Mouse (Mus musculus): Measurements from ENCODE around the gene Aacs. TPM values are rescaled to one million over a fixed set of nuclear protein-coding genes. Genes with fewer than 3 reads are reported as not detected.

Aacs gene
- total and polyA plus RNA-seq, 2 experiments from 2014 or later, result 4.8 to 13.9 TPM

DNA sequence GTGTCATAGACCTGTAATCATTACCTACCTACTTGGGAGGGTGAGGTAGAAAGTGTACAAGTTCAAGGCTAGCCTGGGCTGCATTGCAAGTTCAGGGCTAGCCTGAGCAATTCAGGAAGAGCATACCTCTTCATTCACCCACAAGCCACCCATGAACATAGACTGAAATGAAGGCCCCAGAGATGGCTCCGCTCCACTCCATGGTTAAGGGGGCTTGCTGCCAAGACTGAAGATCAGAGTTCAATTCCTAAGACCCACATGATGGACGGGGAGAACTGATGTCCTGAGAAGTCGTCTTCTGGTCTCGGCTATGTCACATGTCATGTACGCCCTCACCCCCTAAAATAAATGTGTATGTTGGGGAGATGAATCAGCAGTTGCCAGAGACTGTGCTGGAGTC, 9.1 kb upstream of the Aacs start:
- no peaks in the 10 kb centered on the region for H3K36me3 ChIP-seq (replicated peaks; ENCODE audit: control insufficient read depth, insufficient read depth, low read length)
- no peak overlapping the region for H3K4me2 ChIP-seq (ENCODE audit: low read depth, low read length)
- TF ChIP-seq CTCF (IDR thresholded peaks at IDR 0.05; ENCODE audit: low read depth) (no peak), EP300 (IDR thresholded peaks at IDR 0.05; ENCODE audit: low read depth) (no peak)
- ATAC-seq (ENCODE audit: insufficient read depth, low read depth) (no peak), DNase-seq (ENCODE audit: low spot score) (no peak)
- no peaks in the 10 kb centered on the region for H3K9me3 ChIP-seq (replicated peaks; ENCODE audit: control insufficient read depth, low read length)
- H3K4me1 ChIP-seq (ENCODE audit: control insufficient read depth, insufficient read depth), result 0 out of 2 replicates have a peak, but pooled peaks cover 5% of the 10 kb centered on the region
- H3K27ac ChIP-seq (ENCODE audit: low read depth), result no peak overlapping the region
- H3K9ac ChIP-seq (replicated peaks; ENCODE audit: low read depth, low read length), result no peak overlapping the region
- no peak overlapping the region for H3K4me3 ChIP-seq (ENCODE audit: low read depth, low read length)
- 83% methylated on average over 5 of the region's 5 CpGs for WGBS
- H3K27me3 ChIP-seq (ENCODE audit: control insufficient read depth, insufficient read depth, low read length), result no peaks in the 10 kb centered on the region

DNA sequence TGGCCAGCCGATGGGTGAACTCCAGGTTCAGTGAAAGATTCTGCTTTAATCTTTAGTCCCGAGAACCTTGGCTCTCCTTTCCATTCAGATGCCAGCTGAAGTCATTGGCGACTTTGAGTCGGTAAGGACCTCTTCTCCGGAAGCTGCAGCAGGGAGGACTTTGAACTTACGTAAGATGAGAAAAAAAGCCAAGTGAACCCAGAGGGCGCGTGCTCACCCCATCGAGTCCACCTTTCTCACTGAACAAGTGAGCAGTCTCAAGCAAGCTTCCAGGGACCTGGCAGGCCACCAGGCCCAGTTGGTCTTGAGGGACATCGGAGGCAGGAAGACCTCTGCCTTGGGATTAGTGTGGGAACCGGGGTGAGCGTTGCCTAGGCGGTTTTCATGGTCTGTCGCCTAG, 8.4 kb upstream of the Aacs start:
- DNase-seq (ENCODE audit: low spot score) (no peak), ATAC-seq (ENCODE audit: insufficient read depth, low read depth) (no peak)
- Histone ChIP-seq H3K36me3 (replicated peaks; ENCODE audit: control insufficient read depth, insufficient read depth, low read length) (no peaks in the 10 kb centered on the region), H3K4me2 (ENCODE audit: low read depth, low read length) (no peak overlapping the region), H3K27me3 (ENCODE audit: control insufficient read depth, insufficient read depth, low read length) (no peaks in the 10 kb centered on the region), H3K4me3 (ENCODE audit: low read depth, low read length) (no peak overlapping the region), H3K9ac (replicated peaks; ENCODE audit: low read depth, low read length) (no peak overlapping the region), H3K9me3 (replicated peaks; ENCODE audit: control insufficient read depth, low read length) (no peaks in the 10 kb centered on the region), H3K27ac (ENCODE audit: low read depth) (no peak overlapping the region), H3K4me1 (ENCODE audit: control insufficient read depth, insufficient read depth) (0 out of 2 replicates have a peak, but pooled peaks cover 5% of the 10 kb centered on the region)
- no peak for TF ChIP-seq EP300 (IDR thresholded peaks at IDR 0.05; ENCODE audit: low read depth)
- TF ChIP-seq CTCF (IDR thresholded peaks at IDR 0.05; ENCODE audit: low read depth), result no peak
- WGBS, result 77% methylated on average over 14 of the region's 14 CpGs

DNA sequence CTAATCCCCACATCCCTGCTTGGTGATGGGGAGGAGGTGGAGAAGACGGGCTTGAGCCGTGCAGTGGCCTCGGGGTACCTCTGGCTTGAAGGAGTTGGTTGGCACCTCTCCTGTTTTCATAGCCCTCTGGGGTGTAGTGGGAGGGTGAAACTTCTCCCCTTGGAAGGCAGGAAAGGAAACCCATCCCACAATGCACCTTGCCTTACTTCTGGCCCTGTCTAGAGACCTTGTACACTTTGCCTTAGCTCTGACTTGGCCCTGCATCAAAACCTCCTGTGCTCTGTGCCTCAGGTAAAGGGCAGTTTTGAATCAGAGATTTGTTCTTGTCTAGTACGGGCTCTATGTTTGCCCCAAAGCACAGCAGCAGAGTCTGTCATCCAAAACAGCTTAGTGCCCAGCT, 4.9 kb upstream of the Aacs start:
- no peaks in the 10 kb centered on the region for H3K9me3 ChIP-seq (replicated peaks; ENCODE audit: control insufficient read depth, low read length)
- H3K9ac ChIP-seq (replicated peaks; ENCODE audit: low read depth, low read length), result no peak overlapping the region
- H3K27me3 ChIP-seq (ENCODE audit: control insufficient read depth, insufficient read depth, low read length), result no peaks in the 10 kb centered on the region
- H3K36me3 ChIP-seq (replicated peaks; ENCODE audit: control insufficient read depth, insufficient read depth, low read length), result no peaks in the 10 kb centered on the region
- WGBS, result 87% methylated on average over 4 of the region's 4 CpGs
- ATAC-seq (ENCODE audit: insufficient read depth, low read depth), result no peak
- H3K4me1 ChIP-seq (ENCODE audit: control insufficient read depth, insufficient read depth), result no peaks in the 10 kb centered on the region
- no peak overlapping the region for H3K27ac ChIP-seq (ENCODE audit: low read depth)
- H3K4me2 ChIP-seq (ENCODE audit: low read depth, low read length), result no peak overlapping the region
- DNase-seq (ENCODE audit: low spot score), result no peak
- TF ChIP-seq CTCF (IDR thresholded peaks at IDR 0.05; ENCODE audit: low read depth), result no peak
- no peak for TF ChIP-seq EP300 (IDR thresholded peaks at IDR 0.05; ENCODE audit: low read depth)
- H3K4me3 ChIP-seq (ENCODE audit: low read depth, low read length), result no peak overlapping the region

DNA sequence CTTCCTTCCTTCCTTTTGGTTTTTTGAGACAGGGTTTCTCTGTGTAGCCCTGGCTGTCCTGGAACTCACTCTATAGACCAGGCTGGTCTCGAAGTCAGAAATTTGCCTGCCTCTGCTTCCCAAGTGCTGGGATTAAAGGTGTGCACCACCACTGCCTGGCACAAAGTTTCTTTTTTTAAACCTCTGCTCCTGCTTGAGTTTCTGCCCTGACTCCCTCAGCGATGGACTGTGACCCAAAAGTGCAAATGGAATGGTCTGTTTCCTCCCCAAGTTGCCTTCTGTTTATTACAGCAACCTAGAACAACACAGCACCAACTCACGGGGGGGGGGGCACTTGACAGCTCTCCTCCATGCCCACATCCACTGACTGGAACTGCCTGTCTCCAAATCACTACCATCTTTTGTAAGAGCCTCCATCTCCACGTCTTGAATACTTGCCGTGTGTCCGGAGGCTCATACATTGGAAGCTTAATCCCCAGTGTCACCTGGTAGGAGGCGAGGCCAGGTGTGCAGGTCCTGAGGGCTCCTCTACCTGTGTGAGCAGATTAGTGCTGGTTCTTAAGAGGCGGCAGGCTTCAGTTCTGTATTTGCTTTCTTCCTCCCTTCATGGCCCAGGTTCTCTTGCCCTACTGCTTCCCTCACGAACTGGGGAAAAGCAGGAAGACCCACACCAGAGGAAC, 2.7 kb upstream of the Aacs start:
- Histone ChIP-seq H3K4me2 (ENCODE audit: low read depth, low read length) (no peak overlapping the region), H3K4me1 (ENCODE audit: control insufficient read depth, insufficient read depth) (peaks cover 5% of the 10 kb centered on the region; the same call in 1 of the 2 replicates), H3K36me3 (replicated peaks; ENCODE audit: control insufficient read depth, insufficient read depth, low read length) (no peaks in the 10 kb centered on the region), H3K27ac (ENCODE audit: low read depth) (no peak overlapping the region), H3K9ac (replicated peaks; ENCODE audit: low read depth, low read length) (no peak overlapping the region), H3K9me3 (replicated peaks; ENCODE audit: control insufficient read depth, low read length) (no peaks in the 10 kb centered on the region), H3K27me3 (ENCODE audit: control insufficient read depth, insufficient read depth, low read length) (no peaks in the 10 kb centered on the region), H3K4me3 (ENCODE audit: low read depth, low read length) (no peak overlapping the region)
- ATAC-seq (ENCODE audit: insufficient read depth, low read depth) (no peak), DNase-seq (ENCODE audit: low spot score) (no peak)
- no peak for TF ChIP-seq CTCF (IDR thresholded peaks at IDR 0.05; ENCODE audit: low read depth)
- no peak for TF ChIP-seq EP300 (IDR thresholded peaks at IDR 0.05; ENCODE audit: low read depth)
- 69% methylated on average over 9 of the region's 9 CpGs for WGBS

DNA sequence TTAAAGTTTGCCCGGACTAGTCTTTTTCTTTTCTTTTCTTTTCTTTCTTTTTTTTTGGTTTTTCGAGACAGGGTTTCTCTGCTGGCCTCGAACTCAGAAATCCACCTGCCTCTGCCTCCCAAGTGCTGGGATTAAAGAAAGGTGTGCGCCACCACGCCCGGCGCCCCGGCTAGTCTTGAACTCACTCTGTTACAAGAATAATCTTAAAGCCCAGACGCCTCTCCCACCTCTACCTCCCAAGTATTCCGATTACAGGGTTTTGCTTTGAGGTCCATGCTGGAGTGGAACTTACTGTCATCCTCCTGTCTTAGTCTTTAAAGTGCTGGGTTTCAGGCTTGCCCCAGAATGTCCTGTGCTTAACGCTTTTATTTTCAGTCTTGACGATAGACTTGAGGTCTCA, 584 bp upstream of the Aacs start:
- no peak for ATAC-seq (ENCODE audit: insufficient read depth, low read depth)
- H3K9me3 ChIP-seq (replicated peaks; ENCODE audit: control insufficient read depth, low read length), result no peaks in the 10 kb centered on the region
- TF ChIP-seq CTCF (IDR thresholded peaks at IDR 0.05; ENCODE audit: low read depth), result no peak
- no peak for TF ChIP-seq EP300 (IDR thresholded peaks at IDR 0.05; ENCODE audit: low read depth)
- WGBS, result 57% methylated on average over 12 of the region's 12 CpGs
- H3K9ac ChIP-seq (replicated peaks; ENCODE audit: low read depth, low read length), result no peak overlapping the region; the same call in 1 of the 2 replicates
- H3K4me1 ChIP-seq (ENCODE audit: control insufficient read depth, insufficient read depth), result peaks cover 5% of the 10 kb centered on the region; the same call in 1 of the 2 replicates
- H3K27ac ChIP-seq (ENCODE audit: low read depth), result no peak overlapping the region
- H3K4me3 ChIP-seq (ENCODE audit: low read depth, low read length), result peak overlapping the region; percentile 62
- H3K27me3 ChIP-seq (ENCODE audit: control insufficient read depth, insufficient read depth, low read length), result no peaks in the 10 kb centered on the region
- no peaks in the 10 kb centered on the region for H3K36me3 ChIP-seq (replicated peaks; ENCODE audit: control insufficient read depth, insufficient read depth, low read length)
- no peak for DNase-seq (ENCODE audit: low spot score)
- H3K4me2 ChIP-seq (ENCODE audit: low read depth, low read length), result peak overlapping the region; percentile 87

DNA sequence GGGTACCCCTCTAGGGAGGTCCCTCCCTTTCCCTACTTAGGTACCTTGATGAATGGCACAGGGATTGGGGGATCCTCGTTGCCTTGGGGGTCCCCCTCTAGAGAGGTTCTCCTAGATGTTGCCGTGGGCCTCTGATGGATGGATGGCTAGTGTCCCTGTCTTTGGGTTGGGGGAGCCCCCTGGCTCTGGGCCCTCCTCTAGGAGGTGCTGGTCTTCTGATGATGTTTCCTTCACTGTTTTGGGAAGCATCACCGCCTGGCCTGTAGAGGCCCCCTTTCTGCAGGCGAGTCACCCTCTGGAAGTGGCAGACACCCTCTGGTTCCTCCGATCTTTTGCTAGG, 642 bp downstream of the Aacs start:
- H3K4me3 ChIP-seq (ENCODE audit: low read depth, low read length), result peak overlapping the region; percentile 62
- 23% methylated on average over 5 of the region's 5 CpGs for WGBS
- H3K27ac ChIP-seq (ENCODE audit: low read depth), result no peak overlapping the region
- H3K27me3 ChIP-seq (ENCODE audit: control insufficient read depth, insufficient read depth, low read length), result no peaks in the 10 kb centered on the region
- ATAC-seq (ENCODE audit: insufficient read depth, low read depth) (0 out of 2 replicates have a peak, but pooled peaks have one; percentile 6), DNase-seq (ENCODE audit: low spot score) (no peak)
- H3K9me3 ChIP-seq (replicated peaks; ENCODE audit: control insufficient read depth, low read length), result no peaks in the 10 kb centered on the region
- H3K4me1 ChIP-seq (ENCODE audit: control insufficient read depth, insufficient read depth), result peaks cover 5% of the 10 kb centered on the region; the same call in 1 of the 2 replicates
- TF ChIP-seq CTCF (IDR thresholded peaks at IDR 0.05; ENCODE audit: low read depth) (peak; percentile 4; the same call in 1 of the 2 replicates), EP300 (IDR thresholded peaks at IDR 0.05; ENCODE audit: low read depth) (no peak)
- peak overlapping the region; percentile 87 for H3K4me2 ChIP-seq (ENCODE audit: low read depth, low read length)
- peak overlapping the region; percentile 53 for H3K9ac ChIP-seq (replicated peaks; ENCODE audit: low read depth, low read length)
- no peaks in the 10 kb centered on the region for H3K36me3 ChIP-seq (replicated peaks; ENCODE audit: control insufficient read depth, insufficient read depth, low read length)

Data from heart, postnatal 0 days (tissue).